Mouse (Mus musculus): ENCODE measurements around the gene Atg10. TPM values are rescaled to one million over a fixed set of nuclear protein-coding genes. Genes with fewer than 3 reads are reported as not detected.

Atg10 gene
- polyA plus RNA-seq, 2 experiments: 5.4 to 18.3 TPM

- 60% methylated on average over 3 of the region's 3 CpGs for WGBS
- DNase-seq (ENCODE audit: low spot score): peak; percentile 55
These were observed 14.2 kb upstream of the Atg10 start for GRCm38 (mm10) chr13:91237976-91238375.

GRCm38 (mm10) chr13:91236884-91237283, 13.1 kb upstream of the Atg10 start:
- DNase-seq (ENCODE audit: low spot score) (no peak), ATAC-seq (ENCODE audit: low FRiP score, low read depth) (no peak)
- Histone ChIP-seq H3K27me3 (ENCODE audit: control insufficient read depth, insufficient read depth, low read length) (no peaks in the 10 kb centered on the region), H3K36me3 (ENCODE audit: control insufficient read depth, insufficient read depth, low read length) (no peaks in the 10 kb centered on the region), H3K4me1 (ENCODE audit: control insufficient read depth, insufficient read depth, low read length) (no peaks in the 10 kb centered on the region), H3K9ac (ENCODE audit: low read depth, low read length, severe bottlenecking) (no peak overlapping the region), H3K4me2 (replicated peaks; ENCODE audit: low read depth, low read length, severe bottlenecking) (no peak overlapping the region), H3K9me3 (ENCODE audit: control insufficient read depth, low read length) (no peaks in the 10 kb centered on the region), H3K4me3 (replicated peaks; ENCODE audit: low read length) (no peak overlapping the region), H3K27ac (replicated peaks; ENCODE audit: low read depth, low read length) (no peak overlapping the region)
- no peak for TF ChIP-seq POLR2A (IDR thresholded peaks at IDR 0.05; ENCODE audit: borderline replicate concordance, extremely low read depth, insufficient read depth, insufficient read length)
- WGBS: 77% methylated on average over 2 of the region's 2 CpGs

More at GRCm38 (mm10) chr13:91237976-91238375, 14.2 kb upstream of the Atg10 start:
- no peak overlapping the region for H3K27ac ChIP-seq (replicated peaks; ENCODE audit: low read depth, low read length)
- H3K27me3 ChIP-seq (ENCODE audit: control insufficient read depth, insufficient read depth, low read length): no peaks in the 10 kb centered on the region
- H3K4me2 ChIP-seq (replicated peaks; ENCODE audit: low read depth, low read length, severe bottlenecking): no peak overlapping the region
- H3K4me3 ChIP-seq (replicated peaks; ENCODE audit: low read length): no peak overlapping the region
- H3K9ac ChIP-seq (ENCODE audit: low read depth, low read length, severe bottlenecking): no peak overlapping the region
- no peaks in the 10 kb centered on the region for H3K9me3 ChIP-seq (ENCODE audit: control insufficient read depth, low read length)
- H3K36me3 ChIP-seq (ENCODE audit: control insufficient read depth, insufficient read depth, low read length): no peaks in the 10 kb centered on the region
- ATAC-seq (ENCODE audit: low FRiP score, low read depth): peak; percentile 30
- no peak for TF ChIP-seq POLR2A (IDR thresholded peaks at IDR 0.05; ENCODE audit: borderline replicate concordance, extremely low read depth, insufficient read depth, insufficient read length)
- H3K4me1 ChIP-seq (ENCODE audit: control insufficient read depth, insufficient read depth, low read length): no peaks in the 10 kb centered on the region

GRCm38 (mm10) chr13:91224438-91224814, 658 bp upstream of the Atg10 start:
- 22% methylated on average over 2 of the region's 2 CpGs for WGBS
- H3K9me3 ChIP-seq (ENCODE audit: control insufficient read depth, low read length): no peaks in the 10 kb centered on the region
- peak overlapping the region; percentile 67 for H3K4me2 ChIP-seq (replicated peaks; ENCODE audit: low read depth, low read length, severe bottlenecking)
- H3K4me1 ChIP-seq (ENCODE audit: control insufficient read depth, insufficient read depth, low read length): 0 out of 2 replicates have a peak, but pooled peaks cover 2% of the 10 kb centered on the region
- H3K36me3 ChIP-seq (ENCODE audit: control insufficient read depth, insufficient read depth, low read length): no peaks in the 10 kb centered on the region
- TF ChIP-seq POLR2A (IDR thresholded peaks at IDR 0.05; ENCODE audit: borderline replicate concordance, extremely low read depth, insufficient read depth, insufficient read length): no peak
- peak overlapping the region; percentile 63 for H3K4me3 ChIP-seq (replicated peaks; ENCODE audit: low read length)
- DNase-seq (ENCODE audit: low spot score) (peak; percentile 15), ATAC-seq (ENCODE audit: low FRiP score, low read depth) (peak; percentile 25; the same call in 1 of the 2 replicates)
- no peaks in the 10 kb centered on the region for H3K27me3 ChIP-seq (ENCODE audit: control insufficient read depth, insufficient read depth, low read length)
- peak overlapping the region; percentile 86 for H3K9ac ChIP-seq (ENCODE audit: low read depth, low read length, severe bottlenecking)
- H3K27ac ChIP-seq (replicated peaks; ENCODE audit: low read depth, low read length): peak overlapping the region; percentile 97

GRCm38 (mm10) chr13:91223063-91223462, 705 bp downstream of the Atg10 start:
- peak overlapping the region; percentile 67 for H3K4me2 ChIP-seq (replicated peaks; ENCODE audit: low read depth, low read length, severe bottlenecking)
- peak overlapping the region; percentile 97 for H3K27ac ChIP-seq (replicated peaks; ENCODE audit: low read depth, low read length)
- WGBS: 24% methylated on average over 1 of the region's 1 CpGs
- 0 out of 2 replicates have a peak, but pooled peaks cover 2% of the 10 kb centered on the region for H3K4me1 ChIP-seq (ENCODE audit: control insufficient read depth, insufficient read depth, low read length)
- peak overlapping the region; percentile 63 for H3K4me3 ChIP-seq (replicated peaks; ENCODE audit: low read length)
- TF ChIP-seq POLR2A (IDR thresholded peaks at IDR 0.05; ENCODE audit: borderline replicate concordance, extremely low read depth, insufficient read depth, insufficient read length): no peak
- ATAC-seq (ENCODE audit: low FRiP score, low read depth) (no peak), DNase-seq (ENCODE audit: low spot score) (no peak)
- no peaks in the 10 kb centered on the region for H3K36me3 ChIP-seq (ENCODE audit: control insufficient read depth, insufficient read depth, low read length)
- H3K27me3 ChIP-seq (ENCODE audit: control insufficient read depth, insufficient read depth, low read length): no peaks in the 10 kb centered on the region
- H3K9me3 ChIP-seq (ENCODE audit: control insufficient read depth, low read length): no peaks in the 10 kb centered on the region
- no peak overlapping the region for H3K9ac ChIP-seq (ENCODE audit: low read depth, low read length, severe bottlenecking)

GRCm38 (mm10) chr13:91221696-91222095, 2.1 kb downstream of the Atg10 start:
- Histone ChIP-seq H3K27ac (replicated peaks; ENCODE audit: low read depth, low read length) (no peak overlapping the region), H3K4me1 (ENCODE audit: control insufficient read depth, insufficient read depth, low read length) (0 out of 2 replicates have a peak, but pooled peaks cover 2% of the 10 kb centered on the region), H3K9me3 (ENCODE audit: control insufficient read depth, low read length) (no peaks in the 10 kb centered on the region), H3K27me3 (ENCODE audit: control insufficient read depth, insufficient read depth, low read length) (no peaks in the 10 kb centered on the region), H3K4me3 (replicated peaks; ENCODE audit: low read length) (no peak overlapping the region), H3K9ac (ENCODE audit: low read depth, low read length, severe bottlenecking) (no peak overlapping the region), H3K4me2 (replicated peaks; ENCODE audit: low read depth, low read length, severe bottlenecking) (no peak overlapping the region), H3K36me3 (ENCODE audit: control insufficient read depth, insufficient read depth, low read length) (no peaks in the 10 kb centered on the region)
- no peak for ATAC-seq (ENCODE audit: low FRiP score, low read depth)
- WGBS: 78% methylated on average over 4 of the region's 4 CpGs
- no peak for TF ChIP-seq POLR2A (IDR thresholded peaks at IDR 0.05; ENCODE audit: borderline replicate concordance, extremely low read depth, insufficient read depth, insufficient read length)
- DNase-seq (ENCODE audit: low spot score): no peak

- H3K36me3 ChIP-seq (ENCODE audit: control insufficient read depth, insufficient read depth, low read length): no peaks in the 10 kb centered on the region; the same call in 1 of the 2 replicates
- TF ChIP-seq POLR2A (IDR thresholded peaks at IDR 0.05; ENCODE audit: borderline replicate concordance, extremely low read depth, insufficient read depth, insufficient read length): no peak
- ATAC-seq (ENCODE audit: low FRiP score, low read depth) (no peak), DNase-seq (ENCODE audit: low spot score) (no peak)
- no peaks in the 10 kb centered on the region for H3K4me1 ChIP-seq (ENCODE audit: control insufficient read depth, insufficient read depth, low read length)
- no peaks in the 10 kb centered on the region for H3K9me3 ChIP-seq (ENCODE audit: control insufficient read depth, low read length)
- no peak overlapping the region for H3K4me2 ChIP-seq (replicated peaks; ENCODE audit: low read depth, low read length, severe bottlenecking)
- no peak overlapping the region for H3K27ac ChIP-seq (replicated peaks; ENCODE audit: low read depth, low read length)
- H3K4me3 ChIP-seq (replicated peaks; ENCODE audit: low read length): no peak overlapping the region
- no peak overlapping the region for H3K9ac ChIP-seq (ENCODE audit: low read depth, low read length, severe bottlenecking)
- H3K27me3 ChIP-seq (ENCODE audit: control insufficient read depth, insufficient read depth, low read length): no peaks in the 10 kb centered on the region
- 81% methylated on average over 2 of the region's 2 CpGs for WGBS
These were observed 6.1 kb downstream of the Atg10 start for GRCm38 (mm10) chr13:91217691-91218090.

Measured in limb, embryonic 14.5 days (tissue).